Comparison of ENCODE assay signal across 8 mouse cellular contexts in genomic region chr10:128499116-128499671, GRCm38 (mm10). TPM values are rescaled to one million over a fixed set of nuclear protein-coding genes. Genes with fewer than 3 reads are reported as not detected.
DNase-seq lines count a peak whose midpoint lies in the region; ATAC-seq lines count a peak whose summit lies in the region.

No protein-coding gene starts in this region.

- peak; percentile 21; the same call in 1 of the 2 replicates for ATAC-seq in embryonic facial prominence, embryonic 15.5 days (ENCODE audit: insufficient number of reproducible peaks, low FRiP score, low TSS enrichment, low read depth)
- ATAC-seq in liver, embryonic 13.5 days (ENCODE audit: low read depth), result peak; percentile 44
- peak; percentile 3; the same call in 1 of the 2 replicates for ATAC-seq in monocyte, adult 5-6 weeks (replicated peaks; ENCODE audit: insufficient number of reproducible peaks, low FRiP score, low TSS enrichment, poor library complexity, severe bottlenecking)

- no peaks in the 10 kb centered on the region for H3K36me3 ChIP-seq in embryonic facial prominence, embryonic 15.5 days
- H3K36me3 ChIP-seq in heart, embryonic 10.5 days, result no peaks in the 10 kb centered on the region
- no peaks in the 10 kb centered on the region for H3K36me3 ChIP-seq in liver, embryonic 13.5 days

- H3K27me3 ChIP-seq in embryonic facial prominence, embryonic 15.5 days, result no peaks in the 10 kb centered on the region
- no peaks in the 10 kb centered on the region for H3K27me3 ChIP-seq in heart, embryonic 10.5 days (ENCODE audit: insufficient read depth, poor library complexity, severe bottlenecking)
- no peaks in the 10 kb centered on the region for H3K27me3 ChIP-seq in liver, embryonic 13.5 days

- peaks cover 35% of the 10 kb centered on the region for H3K4me1 ChIP-seq in embryonic facial prominence, embryonic 15.5 days
- H3K4me1 ChIP-seq in heart, embryonic 10.5 days, result peaks cover 46% of the 10 kb centered on the region
- H3K4me1 ChIP-seq in liver, embryonic 13.5 days (replicated peaks), result peaks cover 83% of the 10 kb centered on the region

- no peaks in the 10 kb centered on the region for H3K9me3 ChIP-seq in embryonic facial prominence, embryonic 15.5 days (replicated peaks)
- no peaks in the 10 kb centered on the region for H3K9me3 ChIP-seq in heart, embryonic 10.5 days
- H3K9me3 ChIP-seq in liver, embryonic 13.5 days (replicated peaks), result no peaks in the 10 kb centered on the region

- DNase-seq in CD8-positive naive resting alpha-beta T cell, adult 2 months (ENCODE audit: low read depth in 2 of 2, low spot score in 2 of 2), result peak; percentile 15 to 23
- peak; percentile 56 for DNase-seq in adrenal gland, postnatal 25 days
- no peak for DNase-seq in heart, embryonic 10.5 days (ENCODE audit: low spot score)
- DNase-seq in kidney, adult 9 months, result peak; percentile 73
- peak; percentile 42 for DNase-seq in liver, embryonic 13.5 days
- peak; percentile 45 for DNase-seq in telencephalon, adult 2 months (ENCODE audit: low read depth, low spot score)

- under 1% methylated on average over 21 of the region's 21 CpGs for WGBS in embryonic facial prominence, embryonic 15.5 days
- WGBS in heart, embryonic 10.5 days, result 2% methylated on average over 21 of the region's 21 CpGs
- WGBS in liver, embryonic 13.5 days (ENCODE audit: insufficient replicate concordance), result 1% methylated on average over 21 of the region's 21 CpGs

- H3K4me3 ChIP-seq in embryonic facial prominence, embryonic 15.5 days (replicated peaks), result peak overlapping the region; percentile 62
- H3K4me3 ChIP-seq in heart, embryonic 10.5 days, result peak overlapping the region; percentile 61
- H3K4me3 ChIP-seq in liver, embryonic 13.5 days (replicated peaks), result peak overlapping the region; percentile 73

- peak overlapping the region; percentile 65 for H3K4me2 ChIP-seq in embryonic facial prominence, embryonic 15.5 days (replicated peaks)
- H3K4me2 ChIP-seq in liver, embryonic 13.5 days, result peak overlapping the region; percentile 93

- H3K27ac ChIP-seq in embryonic facial prominence, embryonic 15.5 days (replicated peaks), result peak overlapping the region; percentile 94
- peak overlapping the region; percentile 89 for H3K27ac ChIP-seq in heart, embryonic 10.5 days
- peak overlapping the region; percentile 86 for H3K27ac ChIP-seq in liver, embryonic 13.5 days

- peak overlapping the region; percentile 35 for H3K9ac ChIP-seq in embryonic facial prominence, embryonic 15.5 days
- H3K9ac ChIP-seq in liver, embryonic 13.5 days, result peak overlapping the region; percentile 82

RNA-seq across cellular contexts. Expression of gene Myl6b, which starts 0.7 kb away (rescaled TPM):
- 5.0 and 6.9 TPM in 2 replicates for total RNA-seq in adrenal gland, postnatal 25 days (2021)
- polyA plus RNA-seq in embryonic facial prominence, embryonic 15.5 days (2015; fragmentation: Nextera tagmentation; extraction: Ambion mirVana), result 5.0 and 6.9 TPM in 2 replicates
- polyA plus RNA-seq in heart, embryonic 10.5 days (2016; fragmentation: Nextera tagmentation; extraction: Ambion mirVana), result 3.2 and 4.0 TPM in 2 replicates
- polyA plus RNA-seq in liver, embryonic 13.5 days (2015; fragmentation: Nextera tagmentation; extraction: Ambion mirVana), result 1.2 and 1.3 TPM in 2 replicates
- total RNA-seq in monocyte, adult 5-6 weeks (2017), result not detected in 3 replicates

RNA-seq across cellular contexts. Expression of gene Myl6, which starts 5.2 kb away (rescaled TPM):
- total RNA-seq in adrenal gland, postnatal 25 days (2021), result 791 and 820 TPM in 2 replicates
- polyA plus RNA-seq in embryonic facial prominence, embryonic 15.5 days (2015; fragmentation: Nextera tagmentation; extraction: Ambion mirVana), result 1,219 and 1,296 TPM in 2 replicates
- 1,508 and 1,550 TPM in 2 replicates for polyA plus RNA-seq in heart, embryonic 10.5 days (2016; fragmentation: Nextera tagmentation; extraction: Ambion mirVana)
- 498 and 524 TPM in 2 replicates for polyA plus RNA-seq in liver, embryonic 13.5 days (2015; fragmentation: Nextera tagmentation; extraction: Ambion mirVana)
- 2,131 to 2,768 TPM (median 2,315 TPM) in 3 replicates for total RNA-seq in monocyte, adult 5-6 weeks (2017)

RNA-seq across cellular contexts. Expression of gene Esyt1, which starts 26.5 kb away (rescaled TPM):
- 18.1 and 22.9 TPM in 2 replicates for total RNA-seq in adrenal gland, postnatal 25 days (2021)
- 43.3 and 44.0 TPM in 2 replicates for polyA plus RNA-seq in embryonic facial prominence, embryonic 15.5 days (2015; fragmentation: Nextera tagmentation; extraction: Ambion mirVana)
- polyA plus RNA-seq in heart, embryonic 10.5 days (2016; fragmentation: Nextera tagmentation; extraction: Ambion mirVana), result 17.8 and 20.3 TPM in 2 replicates
- 9.9 and 10.6 TPM in 2 replicates for polyA plus RNA-seq in liver, embryonic 13.5 days (2015; fragmentation: Nextera tagmentation; extraction: Ambion mirVana)
- 135 to 345 TPM (median 157 TPM) in 3 replicates for total RNA-seq in monocyte, adult 5-6 weeks (2017)

RNA-seq across cellular contexts. Expression of gene Smarcc2, which starts 40.1 kb away (rescaled TPM):
- total RNA-seq in adrenal gland, postnatal 25 days (2021), result 107 and 125 TPM in 2 replicates
- polyA plus RNA-seq in embryonic facial prominence, embryonic 15.5 days (2015; fragmentation: Nextera tagmentation; extraction: Ambion mirVana), result 85.2 and 93.6 TPM in 2 replicates
- polyA plus RNA-seq in heart, embryonic 10.5 days (2016; fragmentation: Nextera tagmentation; extraction: Ambion mirVana), result 66.0 and 68.7 TPM in 2 replicates
- polyA plus RNA-seq in liver, embryonic 13.5 days (2015; fragmentation: Nextera tagmentation; extraction: Ambion mirVana), result 18.5 and 30.1 TPM in 2 replicates
- 53.3 to 103 TPM (median 61.2 TPM) in 3 replicates for total RNA-seq in monocyte, adult 5-6 weeks (2017)

RNA-seq across cellular contexts. Expression of gene Zc3h10, which starts 48.4 kb away (rescaled TPM):
- total RNA-seq in adrenal gland, postnatal 25 days (2021), result 9.1 and 13.6 TPM in 2 replicates
- 15.8 and 16.0 TPM in 2 replicates for polyA plus RNA-seq in embryonic facial prominence, embryonic 15.5 days (2015; fragmentation: Nextera tagmentation; extraction: Ambion mirVana)
- polyA plus RNA-seq in heart, embryonic 10.5 days (2016; fragmentation: Nextera tagmentation; extraction: Ambion mirVana), result 11.2 and 12.8 TPM in 2 replicates
- polyA plus RNA-seq in liver, embryonic 13.5 days (2015; fragmentation: Nextera tagmentation; extraction: Ambion mirVana), result 6.2 and 7.1 TPM in 2 replicates
- 16.1 to 26.5 TPM (median 19.1 TPM) in 3 replicates for total RNA-seq in monocyte, adult 5-6 weeks (2017)
